Mouse (Mus musculus) MEL (cell line): ENCODE measurements at regions not wholly inside any gene's neighbourhood (a gene's known extent, or its start where the extent isn't known, plus 50 kb on each side); places are given as distances from the start of the nearest gene placed in this dataset.

Source experiments
- DNase-seq: peaks from one replicate; pipeline ENCODE4 v3.0.0; 2011; ENCODE audit warnings: low read depth, low spot score
- H3K27ac ChIP-seq: 2 replicates; pipeline ENCODE4 v1.5.1; 2012; ENCODE audit warnings: low read depth, mild to moderate bottlenecking, control low read depth, low read length, moderate library complexity; ENCODE audit not compliant: control insufficient read depth
- H3K27me3 ChIP-seq, 2 experiments: fragments of 150-350 bp in 1 of 2; sonication (generic) in 1 of 2; 2 replicates each; pipeline ENCODE4 v1.6.1; 2012; ENCODE audit warnings: low read length in 2 of 2, mild to moderate bottlenecking in 2 of 2, improper control_type of control experiment in 1 of 2, moderate library complexity in 1 of 2; ENCODE audit not compliant: insufficient read depth in 2 of 2, control insufficient read depth in 1 of 2
- H3K36me3 ChIP-seq, 2 experiments: 2 replicates each; pipeline ENCODE4 v1.6.1; 2012 to 2014; ENCODE audit warnings: low read length in 2 of 2, improper control_type of control experiment in 1 of 2, inconsistent platforms in 1 of 2, mild to moderate bottlenecking in 1 of 2; ENCODE audit not compliant: insufficient read depth in 2 of 2, control insufficient read depth in 1 of 2
- H3K4me1 ChIP-seq, 2 experiments: fragments of 150-350 bp in 1 of 2; sonication (generic) in 1 of 2; 2 replicates each; pipeline ENCODE4 v1.6.1; 2012; ENCODE audit warnings: low read length in 2 of 2, improper control_type of control experiment in 1 of 2, mild to moderate bottlenecking in 1 of 2; ENCODE audit not compliant: insufficient read depth in 2 of 2, control insufficient read depth in 1 of 2
- H3K4me3 ChIP-seq, 2 experiments: fragments of 150-350 bp in 1 of 2; sonication (generic) in 1 of 2; 2 replicates each; pipeline ENCODE4 v1.5.1; 2012; ENCODE audit warnings: low read depth in 2 of 2, low read length in 2 of 2, mild to moderate bottlenecking in 2 of 2, moderate library complexity in 2 of 2, control low read depth in 1 of 2, improper control_type of control experiment in 1 of 2; ENCODE audit not compliant: control insufficient read depth in 1 of 2, insufficient read depth in 1 of 2
- H3K79me2 ChIP-seq: 2 replicates; pipeline ENCODE4 v1.6.1; 2012; ENCODE audit warnings: mild to moderate bottlenecking, low read length, moderate library complexity; ENCODE audit not compliant: control insufficient read depth, poor library complexity, insufficient read depth
- H3K9ac ChIP-seq: 2 replicates; pipeline ENCODE4 v1.6.1; 2012; ENCODE audit warnings: low read depth, mild to moderate bottlenecking, control low read depth, low read length, moderate library complexity; ENCODE audit not compliant: control insufficient read depth, poor library complexity, severe bottlenecking
- H3K9me3 ChIP-seq: fragments of 150-350 bp; sonication (generic); replicated peaks from 2 replicates; pipeline ENCODE4 v1.6.1; 2012; ENCODE audit warnings: mild to moderate bottlenecking, low read length, improper control_type of control experiment, moderate library complexity; ENCODE audit not compliant: insufficient read depth
- GATA1 ChIP-seq: IDR thresholded peaks from 2 replicates; pipeline ENCODE4 v1.6.1; 2011; ENCODE audit warnings: low read depth, low read length, improper control_type of control experiment
- MXI1 ChIP-seq: IDR thresholded peaks from 2 replicates; pipeline ENCODE4 v1.6.1; 2011; ENCODE audit warnings: mild to moderate bottlenecking, low read depth, low read length, improper control_type of control experiment
- TCF12 ChIP-seq: IDR thresholded peaks from 2 replicates; pipeline ENCODE4 v1.6.1; 2014; ENCODE audit warnings: low read depth, mild to moderate bottlenecking, inconsistent platforms, low read length, improper control_type of control experiment, moderate library complexity
- UBTF ChIP-seq: IDR thresholded peaks from 2 replicates; pipeline ENCODE4 v1.6.1; 2012; ENCODE audit warnings: low read depth, mild to moderate bottlenecking, inconsistent platforms, low read length, improper control_type of control experiment, moderate library complexity, borderline replicate concordance; ENCODE audit not compliant: insufficient read depth

DNA sequence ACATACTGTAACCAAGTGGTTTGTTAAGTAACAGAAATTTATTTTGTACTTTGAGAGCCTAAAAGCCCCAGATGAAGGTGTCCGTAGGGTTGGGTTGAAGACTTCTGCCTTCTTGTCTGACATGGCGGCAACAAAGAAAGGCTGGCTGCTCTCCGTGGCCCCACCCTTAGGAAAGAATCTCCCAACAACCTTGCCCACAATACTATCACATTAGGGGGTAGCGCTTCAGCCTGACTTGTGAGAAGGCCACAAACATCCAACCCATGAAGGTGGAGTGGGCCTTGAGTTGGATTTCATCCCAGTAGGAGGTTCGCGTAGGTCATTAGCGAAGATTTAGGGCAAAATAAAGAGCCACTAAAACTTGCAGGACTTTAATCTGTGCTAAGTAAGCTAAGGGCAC is 54.0 kb upstream of the Foxo1 start:
- Histone ChIP-seq H3K36me3 (no peaks in the 10 kb centered on the region), H3K27ac (no peak overlapping the region), H3K27me3 (0 out of 4 replicates have a peak, but pooled peaks cover 0 to 2% of the 10 kb centered on the region in 2 experiments), H3K4me1 (no peaks in the 10 kb centered on the region), H3K79me2 (no peaks in the 10 kb centered on the region), H3K9ac (no peak overlapping the region), H3K4me3 (no peak overlapping the region), H3K9me3 (no peaks in the 10 kb centered on the region)
- no peak for TF ChIP-seq MXI1
- no peak for DNase-seq

- H3K9ac ChIP-seq: no peak overlapping the region
- DNase-seq: no peak
- H3K4me1 ChIP-seq: no peaks in the 10 kb centered on the region
- H3K4me3 ChIP-seq: no peak overlapping the region
- H3K79me2 ChIP-seq: no peaks in the 10 kb centered on the region
- TF ChIP-seq TCF12 (no peak), UBTF (no peak), GATA1 (no peak)
- no peak overlapping the region for H3K27ac ChIP-seq
- no peaks in the 10 kb centered on the region for H3K36me3 ChIP-seq
- H3K27me3 ChIP-seq: 0 out of 4 replicates have a peak, but pooled peaks cover 0 to 2% of the 10 kb centered on the region in 2 experiments
- no peaks in the 10 kb centered on the region for H3K9me3 ChIP-seq
Measured at GRCm38 (mm10) chr3:52215083-52215482, 53.1 kb upstream of the Foxo1 start.
